Mouse (Mus musculus) hindbrain, embryonic 11.5 days (tissue): Measurements from ENCODE around the gene Myo1c. TPM values are rescaled to one million over a fixed set of nuclear protein-coding genes. Genes with fewer than 3 reads are reported as not detected.

Source experiments
- ATAC-seq: fragments of 200-750 bp; cut with Nextera tagmentation; 2 replicates; pipeline ENCODE4 v1.8.0; 2017; ENCODE audit warnings: mild to moderate bottlenecking, moderate TSS enrichment, moderate library complexity; ENCODE audit not compliant: low FRiP score
- DNase-seq: peaks from one replicate; pipeline ENCODE4 v3.0.0-alpha.2; 2015; ENCODE audit warnings: low spot score
- H3K27ac ChIP-seq: fragments of 300-500 bp; sonication (generic); 2 replicates; pipeline ENCODE4 v1.5.1; 2014; ENCODE audit warnings: mild to moderate bottlenecking, low read depth, low read length
- H3K27me3 ChIP-seq: fragments of 300-500 bp; sonication (generic); 2 replicates; pipeline ENCODE4 v1.6.1; 2014; ENCODE audit warnings: mild to moderate bottlenecking, low read length, moderate library complexity, mixed read lengths; ENCODE audit not compliant: control insufficient read depth, insufficient read depth
- H3K36me3 ChIP-seq: fragments of 300-500 bp; sonication (generic); 2 replicates; pipeline ENCODE4 v1.6.1; 2014; ENCODE audit warnings: mild to moderate bottlenecking, low read length, moderate library complexity, mixed read lengths; ENCODE audit not compliant: control insufficient read depth, insufficient read depth
- H3K4me1 ChIP-seq: fragments of 300-500 bp; sonication (generic); replicated peaks from 2 replicates; pipeline ENCODE4 v1.6.1; 2014; ENCODE audit warnings: low read length, mixed read lengths; ENCODE audit not compliant: control insufficient read depth, insufficient read depth
- H3K4me2 ChIP-seq: fragments of 300-500 bp; sonication (generic); replicated peaks from 2 replicates; pipeline ENCODE4 v1.6.1; 2014; ENCODE audit warnings: mild to moderate bottlenecking, low read depth, low read length
- H3K4me3 ChIP-seq: fragments of 300-500 bp; sonication (generic); 2 replicates; pipeline ENCODE4 v1.5.1; 2014; ENCODE audit warnings: low read depth, low read length
- H3K9ac ChIP-seq: fragments of 300-500 bp; sonication (generic); 2 replicates; pipeline ENCODE4 v1.6.1; 2014; ENCODE audit warnings: low read depth, low read length
- H3K9me3 ChIP-seq: fragments of 300-500 bp; sonication (generic); 2 replicates; pipeline ENCODE4 v1.6.1; 2016; ENCODE audit warnings: low read length; ENCODE audit not compliant: control insufficient read depth
- WGBS: fragments of 180-500 bp; shearing (Covaris S2); extraction: QIAGEN DNeasy Blood & Tissue Kit; methylation state at CpG from one replicate; pipeline ENCODE4 v1.1.7; 2014; 5-methylcytosine and 5-hydroxymethylcytosine counted together
- polyA plus RNA-seq: library from polyadenylated mRNA; unstranded; fragments of >200 nt; fragmentation: Nextera tagmentation; extraction: Ambion mirVana; gene quantifications from 2 replicates; pipeline ENCODE4 v1.2.1, GENCODE M21; 2014

The Myo1c gene
- polyA plus RNA-seq, 1 experiment from 2014 or later, result 9.9 TPM

DNA sequence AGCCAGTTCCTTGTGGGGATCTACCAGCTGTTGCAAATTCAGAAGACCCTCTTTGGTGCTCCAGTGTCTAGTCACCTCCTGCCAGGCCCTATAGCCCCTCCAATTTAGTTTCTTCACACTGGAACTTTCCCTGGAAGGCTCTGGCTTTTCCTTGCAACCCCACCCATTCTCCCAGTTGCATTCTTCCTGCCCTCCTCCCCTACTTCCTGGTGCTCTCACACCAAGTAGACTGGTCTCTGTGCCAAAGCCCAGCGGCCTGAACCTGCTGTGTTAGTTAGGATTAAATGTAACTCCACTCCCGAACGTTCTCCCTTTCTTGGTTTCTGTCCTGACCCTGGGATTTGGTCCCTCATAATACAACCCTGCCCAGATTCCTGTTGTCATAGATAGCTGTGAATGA lies 15.5 kb upstream of the Myo1c start:
- no peak for ATAC-seq

DNA sequence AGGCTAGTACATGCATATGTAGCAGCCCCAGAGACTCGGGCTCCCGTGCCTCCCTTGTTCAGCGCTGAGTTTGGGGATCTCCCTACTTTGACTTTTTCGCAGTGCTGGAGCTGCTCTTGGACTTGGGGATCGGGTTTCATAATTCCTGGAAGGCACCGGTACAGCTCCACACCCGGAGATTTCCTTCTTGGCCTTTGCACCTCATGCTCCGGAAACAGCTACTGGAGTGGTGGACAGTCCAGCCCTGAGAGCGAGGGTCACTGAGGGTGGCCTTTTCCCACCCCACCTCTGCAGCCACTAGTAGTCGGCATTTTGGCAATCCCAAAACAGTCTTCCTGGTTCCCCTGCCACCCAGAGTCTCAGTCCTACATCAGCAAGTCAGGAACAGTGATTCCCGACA lies 15.0 kb upstream of the Myo1c start:
- Histone ChIP-seq H3K9ac (no peak overlapping the region), H3K27me3 (no peaks in the 10 kb centered on the region), H3K27ac (no peak overlapping the region), H3K4me2 (no peak overlapping the region), H3K4me3 (no peak overlapping the region), H3K4me1 (peaks cover 3% of the 10 kb centered on the region; the same call in 1 of the 2 replicates), H3K36me3 (no peaks in the 10 kb centered on the region; the same call in 1 of the 2 replicates), H3K9me3 (no peaks in the 10 kb centered on the region)
- 76% methylated on average over 11 of the region's 11 CpGs for WGBS
- DNase-seq (no peak), ATAC-seq (no peak)

More for the DNA sequence above, 15.5 kb upstream of the Myo1c start:
- H3K9ac ChIP-seq, result peak overlapping the region; percentile 19; the same call in 1 of the 2 replicates
- no peak for DNase-seq
- H3K4me2 ChIP-seq, result no peak overlapping the region
- H3K9me3 ChIP-seq, result no peaks in the 10 kb centered on the region
- H3K36me3 ChIP-seq, result no peaks in the 10 kb centered on the region; the same call in 1 of the 2 replicates
- no peaks in the 10 kb centered on the region for H3K27me3 ChIP-seq
- peaks cover 3% of the 10 kb centered on the region; the same call in 1 of the 2 replicates for H3K4me1 ChIP-seq
- H3K27ac ChIP-seq, result no peak overlapping the region
- no peak overlapping the region for H3K4me3 ChIP-seq
- 86% methylated on average over 3 of the region's 3 CpGs for WGBS

DNA sequence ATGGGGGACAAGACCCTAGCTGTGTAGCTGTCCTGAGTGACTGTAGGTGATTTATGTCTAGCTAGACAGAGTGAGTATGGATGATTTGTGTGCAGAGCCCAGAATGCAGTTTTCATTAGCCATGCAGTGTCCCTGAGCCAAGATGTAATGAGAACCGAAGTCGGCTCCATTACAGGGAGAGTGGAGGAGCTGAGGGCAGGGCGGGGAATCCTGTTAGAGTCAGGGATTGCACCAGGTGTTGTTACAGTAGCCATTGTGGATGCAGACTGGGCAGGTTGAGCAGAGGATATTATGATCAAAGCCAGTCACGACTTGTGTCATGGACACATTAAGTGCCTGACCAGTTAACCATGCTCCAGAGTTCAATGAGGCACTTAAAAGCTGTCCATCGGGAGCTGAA lies 7.0 kb upstream of the Myo1c start:
- ATAC-seq, result no peak
- WGBS, result 82% methylated on average over 5 of the region's 5 CpGs
- Histone ChIP-seq H3K4me1 (no peaks in the 10 kb centered on the region), H3K36me3 (no peaks in the 10 kb centered on the region), H3K27ac (no peak overlapping the region), H3K4me2 (no peak overlapping the region), H3K4me3 (no peak overlapping the region), H3K9ac (no peak overlapping the region), H3K9me3 (no peaks in the 10 kb centered on the region), H3K27me3 (no peaks in the 10 kb centered on the region)
- no peak for DNase-seq

DNA sequence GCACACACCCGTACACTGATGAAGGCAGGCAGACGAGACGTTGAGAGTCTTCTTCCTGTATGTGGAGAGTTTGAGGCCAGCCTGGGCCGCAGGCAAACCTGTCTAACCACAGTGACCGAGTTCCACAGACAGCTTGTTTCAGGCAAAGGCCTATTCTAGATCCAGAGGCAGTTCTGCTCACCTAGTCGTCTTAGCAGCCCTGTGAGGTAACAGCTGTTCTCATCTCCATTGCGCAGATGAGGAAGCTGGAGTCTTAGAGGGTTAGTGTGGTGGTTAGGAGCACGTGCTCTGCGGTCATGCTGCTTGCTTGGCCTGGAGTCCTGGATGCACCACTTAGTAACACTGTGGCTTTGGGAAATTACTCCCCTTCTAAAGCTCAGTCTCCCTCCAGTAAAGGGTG lies 5.6 kb upstream of the Myo1c start:
- no peaks in the 10 kb centered on the region for H3K27me3 ChIP-seq
- no peak for DNase-seq
- H3K4me2 ChIP-seq, result no peak overlapping the region
- ATAC-seq, result no peak
- H3K36me3 ChIP-seq, result no peaks in the 10 kb centered on the region
- no peaks in the 10 kb centered on the region for H3K9me3 ChIP-seq
- WGBS, result 85% methylated on average over 9 of the region's 9 CpGs
- H3K4me1 ChIP-seq, result no peaks in the 10 kb centered on the region
- no peak overlapping the region for H3K4me3 ChIP-seq
- H3K9ac ChIP-seq, result no peak overlapping the region
- no peak overlapping the region for H3K27ac ChIP-seq

DNA sequence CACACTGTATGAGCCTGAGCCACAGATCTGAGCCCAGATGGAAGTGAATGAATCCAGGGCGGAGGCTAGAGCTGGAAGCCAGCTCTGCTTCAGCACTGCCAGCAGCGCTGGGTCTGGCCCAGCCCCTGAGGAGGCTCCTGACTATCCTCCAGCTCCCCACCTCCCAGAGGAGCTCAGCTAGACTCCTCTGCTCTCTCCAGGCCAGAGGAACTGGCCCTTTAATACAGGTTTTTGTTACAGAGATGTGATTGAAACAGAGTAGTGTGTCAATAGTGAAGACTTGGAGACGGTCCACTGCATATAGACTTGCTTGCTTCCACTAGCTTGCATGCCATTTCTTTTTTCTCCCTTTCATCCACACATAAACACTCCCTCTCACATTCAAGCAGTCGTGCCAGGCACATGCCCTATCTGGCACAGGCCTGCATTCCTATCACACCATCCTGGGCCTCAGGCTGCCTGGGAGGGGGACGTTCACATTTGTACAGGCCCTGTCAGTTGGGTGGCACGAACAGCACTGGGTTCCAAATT lies 2.6 kb upstream of the Myo1c start:
- H3K4me2 ChIP-seq, result no peak overlapping the region
- 78% methylated on average over 6 of the region's 6 CpGs for WGBS
- no peak for DNase-seq

DNA sequence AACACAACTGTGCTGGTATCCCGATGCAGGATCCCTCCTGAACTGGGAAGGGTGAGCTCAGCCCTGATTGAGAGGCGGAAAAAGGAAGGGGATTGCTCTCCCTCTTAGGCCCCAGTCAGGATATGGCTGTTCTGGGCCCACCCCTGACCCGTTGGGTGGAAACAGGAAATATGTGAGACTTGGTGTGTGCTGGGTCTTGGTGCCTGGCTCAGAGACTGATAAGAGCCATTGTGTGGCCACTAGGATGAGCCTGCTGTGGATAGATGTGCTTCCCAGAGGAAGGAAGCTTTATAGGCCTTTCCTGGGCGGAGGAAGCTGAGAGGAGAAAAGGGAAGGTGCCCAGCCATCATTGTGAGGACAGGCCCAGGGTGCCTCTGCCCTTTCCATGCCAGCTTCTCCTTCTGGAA lies 1.1 kb upstream of the Myo1c start:
- H3K27me3 ChIP-seq, result peaks cover 16% of the 10 kb centered on the region
- no peaks in the 10 kb centered on the region for H3K9me3 ChIP-seq
- 0 out of 2 replicates have a peak overlapping the region, but pooled peaks have one; percentile 9 for H3K27ac ChIP-seq
- no peak for DNase-seq
- H3K4me3 ChIP-seq, result no peak overlapping the region
- no peaks in the 10 kb centered on the region for H3K36me3 ChIP-seq
- WGBS, result 87% methylated on average over 4 of the region's 4 CpGs
- H3K9ac ChIP-seq, result no peak overlapping the region
- H3K4me1 ChIP-seq, result peaks cover 5% of the 10 kb centered on the region; the same call in 1 of the 2 replicates
- H3K4me2 ChIP-seq, result no peak overlapping the region
- ATAC-seq, result no peak

More for the DNA sequence above, 2.6 kb upstream of the Myo1c start:
- Histone ChIP-seq H3K27me3 (peaks cover 8% of the 10 kb centered on the region; the same call in 1 of the 2 replicates), H3K4me3 (no peak overlapping the region), H3K9ac (no peak overlapping the region), H3K27ac (no peak overlapping the region), H3K4me1 (no peaks in the 10 kb centered on the region), H3K36me3 (no peaks in the 10 kb centered on the region), H3K9me3 (no peaks in the 10 kb centered on the region)
- no peak for ATAC-seq

DNA sequence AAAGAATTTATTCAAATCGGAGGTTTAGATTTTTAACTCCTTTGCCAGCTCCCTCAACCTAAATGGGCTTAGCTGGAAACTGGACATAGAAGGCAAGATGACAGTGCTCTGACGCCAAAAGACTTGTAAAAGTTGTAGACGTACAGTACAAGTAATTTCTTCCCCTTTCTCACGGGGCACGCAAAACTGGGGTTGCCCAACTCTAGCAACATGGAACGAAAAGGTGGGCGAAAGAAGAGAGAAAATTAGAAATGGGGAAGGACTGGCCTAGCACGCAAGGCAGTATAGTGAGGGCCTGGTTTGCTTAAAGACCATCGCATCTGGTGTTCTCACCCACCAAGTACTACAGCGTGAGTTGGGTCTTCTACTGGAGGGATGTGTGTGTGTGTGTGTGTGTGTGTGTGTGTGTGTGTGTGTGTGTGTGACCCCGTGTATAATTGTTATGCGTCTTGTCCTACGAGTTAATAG lies 688 bp downstream of the Myo1c start:
- no peak for DNase-seq
- 46% methylated on average over 13 of the region's 13 CpGs for WGBS
- peaks cover 24% of the 10 kb centered on the region for H3K27me3 ChIP-seq
- peaks cover 10% of the 10 kb centered on the region; the same call in 1 of the 2 replicates for H3K4me1 ChIP-seq
- peak overlapping the region; percentile 58 for H3K4me3 ChIP-seq
- no peak overlapping the region for H3K27ac ChIP-seq
- peak overlapping the region; percentile 83 for H3K9ac ChIP-seq
- peak overlapping the region; percentile 91 for H3K4me2 ChIP-seq
- H3K36me3 ChIP-seq, result no peaks in the 10 kb centered on the region
- no peaks in the 10 kb centered on the region for H3K9me3 ChIP-seq
- no peak for ATAC-seq

DNA sequence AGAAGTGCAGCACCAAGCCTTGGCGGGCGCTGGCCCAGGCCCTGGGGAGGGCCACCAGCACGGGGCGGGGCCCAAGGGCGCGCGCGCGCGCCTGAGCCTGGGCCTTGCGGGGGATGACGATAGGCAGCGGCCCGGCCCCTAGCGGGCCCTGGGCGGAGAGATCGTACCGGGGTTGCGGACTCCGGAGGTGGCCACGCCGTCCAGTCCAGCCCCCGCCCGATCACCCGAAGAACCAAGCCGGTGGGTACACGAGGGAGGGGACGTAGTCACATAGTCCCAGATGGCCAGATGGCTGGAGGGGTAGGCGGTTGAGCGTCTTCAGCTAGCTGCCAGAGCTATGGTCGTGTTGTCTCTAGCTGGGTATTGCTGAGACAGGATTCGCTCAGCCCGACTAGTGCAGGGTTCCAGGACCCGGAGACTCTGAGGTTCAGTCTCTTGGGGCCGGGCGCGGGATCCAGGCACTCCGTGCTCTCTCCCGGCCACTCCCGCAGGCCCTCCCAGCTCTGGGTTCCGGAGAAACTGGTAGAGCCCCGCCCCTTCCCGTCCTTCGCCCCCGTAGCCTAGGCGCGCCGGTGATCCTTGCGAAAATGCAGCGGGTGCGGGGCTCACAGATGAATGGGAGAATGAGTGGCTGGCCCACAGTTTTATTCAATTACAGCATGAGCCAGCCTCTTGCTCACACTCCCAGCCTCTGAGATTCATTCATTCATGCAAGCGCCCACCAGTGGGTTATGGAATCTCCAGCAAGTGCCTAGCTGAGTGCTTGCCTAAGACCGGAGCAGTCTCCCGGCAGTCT lies 1.3 kb downstream of the Myo1c start:
- Histone ChIP-seq H3K36me3 (no peaks in the 10 kb centered on the region), H3K9me3 (no peaks in the 10 kb centered on the region), H3K4me1 (peaks cover 13% of the 10 kb centered on the region; the same call in 1 of the 2 replicates), H3K27ac (peak overlapping the region; percentile 42; the same call in 1 of the 2 replicates), H3K4me3 (peak overlapping the region; percentile 58), H3K4me2 (peak overlapping the region; percentile 91), H3K9ac (peak overlapping the region; percentile 83), H3K27me3 (peaks cover 27% of the 10 kb centered on the region)
- ATAC-seq, result peak; percentile 60
- DNase-seq, result peak; percentile 76
- under 1% methylated on average over 54 of the region's 54 CpGs for WGBS
